Mouse (Mus musculus): ENCODE data around the gene Olfr331.
"Not testable (repeated sequence)": the region's sequence is repeated elsewhere in the genome, so short reads cannot be mapped to it uniquely, and the experiment has no call there.

DNA sequence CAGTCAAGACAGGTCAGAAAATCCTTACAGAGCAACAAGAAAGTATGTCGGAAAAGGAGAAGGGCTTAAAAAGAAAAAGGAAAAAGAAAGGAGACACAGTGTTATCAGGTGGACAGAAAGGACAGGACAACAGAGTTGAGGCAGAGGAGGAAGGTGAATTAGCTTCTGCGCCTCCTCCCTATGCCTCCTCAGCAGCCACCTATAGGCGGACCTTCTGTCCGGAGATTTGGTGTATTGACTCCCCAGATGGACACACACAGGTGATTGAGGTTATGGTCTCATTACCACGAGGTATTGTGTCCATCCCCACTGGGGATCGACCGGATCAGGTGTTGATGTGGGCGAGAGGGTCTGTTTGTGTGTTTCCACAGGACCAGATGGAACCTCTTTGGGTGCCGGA is 17.4 kb upstream of the Olfr331 start:
- TF ChIP-seq CTCF, POLR2A (IDR thresholded peaks at IDR 0.05; ENCODE audit: extremely low read depth, insufficient read depth, low read length): not testable (repeated sequence)

Measured in cortical plate, adult 2 months (tissue).